Comparison of ENCODE assay signal across 17 mouse cellular contexts in the genomic region with DNA sequence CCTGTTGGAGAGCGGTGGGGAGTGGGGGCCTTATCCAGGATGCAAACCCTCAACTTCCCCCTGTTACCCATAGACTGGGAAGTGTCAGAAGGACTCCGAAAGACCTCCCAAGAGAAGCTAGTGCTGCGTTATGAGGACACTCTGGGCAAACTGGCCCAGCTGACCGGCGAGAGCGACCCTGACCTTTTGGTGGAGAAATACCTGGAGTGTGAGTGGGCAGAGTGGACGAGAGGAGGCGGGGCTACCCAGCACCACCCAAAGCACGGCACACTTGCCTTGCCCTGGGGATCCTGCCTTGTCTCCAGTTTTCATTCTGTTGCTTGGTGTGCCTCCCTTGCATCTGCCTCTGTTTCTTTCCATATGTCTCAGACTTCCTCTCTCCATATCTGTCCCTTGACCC. TPM values are rescaled to one million over a fixed set of nuclear protein-coding genes. Genes with fewer than 3 reads are reported as not detected.
"Had no signal": no experiment of that assay in that cellular context is flagged by ENCODE, and none has a peak within 500 bp of the region (broad histone marks: within the 10 kb centered on the region; RNA-seq: fewer than 3 reads in every experiment).

No protein-coding gene starts in this region.

- DNase-seq: kidney, postnatal 25 days; layer of hippocampus, adult 9-11 months; liver, postnatal 0 days; lung, embryonic 14.5 days; right cerebral cortex, adult 18-20 months; right cerebral cortex, postnatal 14 days; right cerebral cortex, postnatal 4 days; thymus, adult 2 months; thymus, postnatal 14 days; thymus, postnatal 4 days had no signal

RNA-seq across cellular contexts. Expression of a gene that starts 45.5 kb away (rescaled TPM):
- total RNA-seq: layer of hippocampus, adult 2 months; layer of hippocampus, postnatal 25 days; left cerebral cortex, adult 18-20 months; left cerebral cortex, postnatal 10 days; left cerebral cortex, postnatal 36 days had no signal
- polyA plus RNA-seq: macrophage; midbrain, embryonic 15.5 days had no signal
